Mouse (Mus musculus): ENCODE measurements at regions not wholly inside any gene's neighbourhood (a gene's known extent, or its start where the extent isn't known, plus 50 kb on each side); places are given as distances from the start of the nearest gene placed in this dataset.
A peak's percentile ranks its signal among the peaks of the same experiment; 100 is the strongest.
"Not testable (repeated sequence)": the region's sequence is repeated elsewhere in the genome, so short reads cannot be mapped to it uniquely, and the experiment has no call there.

DNA sequence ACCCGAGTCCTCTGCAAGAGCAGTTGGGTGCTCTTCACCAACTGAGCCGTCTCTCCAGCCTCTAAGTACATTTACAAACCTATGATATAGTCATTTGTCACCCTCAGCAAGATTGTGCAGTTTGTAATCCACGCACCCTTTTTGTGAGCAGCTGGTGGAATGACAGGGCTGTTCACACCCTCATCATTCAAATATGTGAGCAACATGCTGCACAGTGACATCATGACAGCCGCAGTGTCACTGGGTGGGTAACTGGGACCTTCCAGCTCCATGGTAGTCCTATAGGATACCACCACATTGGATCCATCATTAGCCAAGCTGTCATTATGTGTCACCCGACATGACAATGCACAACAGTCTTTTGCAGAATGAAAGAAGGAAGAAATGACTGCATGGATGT is 155.0 kb upstream of the Sulf2 start:
- DNase-seq = no peak

- DNase-seq = no peak
Measured at GRCm38 (mm10) chr2:166309882-166310281, 154.4 kb upstream of the Sulf2 start.

DNA sequence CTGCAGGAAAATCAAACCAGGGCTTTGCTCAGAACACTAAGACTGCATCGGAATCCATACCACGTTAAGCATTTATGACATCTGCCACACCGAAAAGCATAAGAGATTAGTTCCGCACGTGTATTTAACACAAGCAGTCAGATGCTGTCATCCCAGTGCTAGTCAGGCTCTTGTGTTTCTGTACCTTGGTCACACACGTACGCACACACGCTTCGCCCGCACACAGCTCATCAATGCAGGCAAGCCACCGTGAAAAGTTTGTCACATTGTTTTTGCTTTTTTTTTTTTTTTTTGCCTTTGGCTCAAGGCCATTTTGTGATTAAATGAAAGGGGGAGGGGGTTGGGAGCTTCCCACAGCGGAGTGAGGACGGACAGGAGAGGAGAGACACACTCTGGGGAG is 152.1 kb upstream of the Sulf2 start:
- DNase-seq = no peak

- DNase-seq = no peak
Measured at GRCm38 (mm10) chr2:166305044-166306002, 149.9 kb upstream of the Sulf2 start.

GRCm38 (mm10) chr2:166303854-166304253 is 148.4 kb upstream of the Sulf2 start:
- DNase-seq = peak; percentile 36

- peak; percentile 21 for DNase-seq
Measured at GRCm38 (mm10) chr2:166301161-166301560, 145.7 kb upstream of the Sulf2 start.

DNA sequence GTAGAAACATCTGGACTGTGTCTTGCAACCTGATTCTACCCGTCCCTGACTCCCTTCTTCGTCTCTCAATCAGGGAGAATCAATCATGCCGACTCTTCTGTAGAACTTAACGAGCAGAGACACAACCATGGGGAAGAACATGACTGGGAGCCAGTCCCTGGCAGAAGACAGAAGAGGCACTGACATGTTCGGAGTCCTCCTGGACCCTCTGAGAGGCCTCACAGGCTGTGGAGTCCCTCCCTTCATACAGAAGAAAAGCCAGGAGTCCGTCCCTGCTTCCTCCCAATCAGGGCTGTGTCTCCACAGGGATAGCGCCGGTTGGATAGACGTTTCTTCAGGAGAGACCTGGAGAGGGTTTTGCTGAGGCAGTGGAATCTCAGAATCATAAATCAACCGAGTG is 139.2 kb upstream of the Sulf2 start:
- no peak for DNase-seq

- no peak for DNase-seq
Measured at GRCm38 (mm10) chr2:166292987-166293386, 137.5 kb upstream of the Sulf2 start.

DNA sequence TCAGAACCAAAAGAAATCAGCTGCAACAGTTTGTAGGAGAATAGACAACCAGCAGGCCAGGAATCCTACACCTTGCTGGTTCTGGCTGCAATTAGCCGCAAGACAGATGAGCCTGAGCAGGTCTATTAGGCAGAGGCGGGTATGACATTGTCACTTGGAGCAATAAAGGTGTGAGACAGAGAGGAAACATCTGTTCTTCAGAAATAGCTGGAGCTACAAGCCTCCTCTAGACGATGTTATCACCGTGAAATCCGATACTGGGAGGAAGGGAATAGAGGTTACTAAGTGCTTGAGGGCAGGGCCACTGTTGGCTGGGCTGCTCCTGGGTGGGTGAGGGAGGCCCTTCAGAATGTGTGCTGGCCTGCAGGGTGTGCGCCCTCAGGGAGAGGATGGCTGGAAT is 135.8 kb upstream of the Sulf2 start:
- DNase-seq = no peak

DNA sequence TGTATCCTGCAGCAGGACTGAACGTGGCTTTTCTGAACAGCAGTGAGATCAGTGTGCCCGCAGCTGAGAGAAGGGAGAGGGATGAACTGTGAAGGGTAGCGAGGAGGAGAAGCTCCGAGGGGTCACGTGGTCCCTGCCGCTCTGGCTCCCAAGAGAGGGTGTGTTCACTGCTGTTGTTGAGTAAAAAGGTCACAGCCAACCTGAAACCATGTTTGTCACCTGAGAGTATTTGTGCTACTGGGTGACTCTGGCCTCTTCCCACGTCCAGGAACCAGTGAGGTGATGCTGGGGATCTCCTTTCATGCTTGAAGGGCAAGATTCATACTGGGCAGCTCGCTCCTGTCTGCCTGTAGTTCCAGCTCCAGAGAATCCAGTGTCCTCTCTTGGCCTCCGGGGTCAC is 135.4 kb upstream of the Sulf2 start:
- DNase-seq = no peak

GRCm38 (mm10) chr2:166289198-166289597 is 133.7 kb upstream of the Sulf2 start:
- DNase-seq = no peak

DNA sequence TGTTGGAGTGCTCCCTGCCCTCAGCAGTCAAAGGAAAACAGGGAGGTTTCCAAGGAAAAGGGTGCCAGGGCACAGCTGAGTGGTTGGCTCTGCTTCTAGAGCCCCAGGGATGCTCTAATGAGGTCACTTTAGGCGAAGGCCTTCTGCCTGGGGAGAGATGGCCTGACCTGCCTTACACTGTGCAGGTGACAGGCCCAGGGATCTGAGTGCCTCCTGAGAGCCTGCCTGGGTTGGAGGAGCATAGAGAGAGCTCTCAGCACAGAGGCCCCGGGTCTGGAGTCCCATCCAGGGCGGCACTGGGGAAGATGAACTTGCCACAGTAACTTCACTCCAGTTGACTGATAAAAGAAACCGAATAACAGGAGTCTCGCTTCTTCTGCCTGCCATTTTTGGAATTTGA is 125.7 kb upstream of the Sulf2 start:
- DNase-seq = not testable (repeated sequence)

DNA sequence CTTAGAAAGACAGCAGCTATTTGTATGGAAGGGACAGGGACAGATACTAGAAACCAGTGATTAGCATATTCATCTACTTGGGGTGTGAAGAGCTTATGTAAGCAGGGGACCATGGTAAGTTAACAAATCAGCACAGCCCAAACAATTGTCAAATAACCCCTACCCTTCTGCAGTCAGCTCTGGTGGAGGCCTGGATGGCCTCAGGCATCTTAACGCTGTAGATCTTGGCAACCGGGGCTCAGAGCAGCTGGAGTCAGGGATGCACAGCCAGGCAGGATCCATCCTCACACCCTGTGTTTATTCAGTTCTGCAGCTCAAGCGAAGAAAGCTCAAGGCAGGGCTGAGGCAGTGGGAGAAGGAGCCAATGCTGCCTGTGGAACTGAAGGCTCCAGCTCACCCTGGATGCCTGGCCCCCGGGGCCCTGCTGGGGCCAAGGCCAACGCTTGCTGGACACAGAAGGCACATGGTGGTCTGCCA is 125.2 kb upstream of the Sulf2 start:
- peak; percentile 33 for DNase-seq

DNA sequence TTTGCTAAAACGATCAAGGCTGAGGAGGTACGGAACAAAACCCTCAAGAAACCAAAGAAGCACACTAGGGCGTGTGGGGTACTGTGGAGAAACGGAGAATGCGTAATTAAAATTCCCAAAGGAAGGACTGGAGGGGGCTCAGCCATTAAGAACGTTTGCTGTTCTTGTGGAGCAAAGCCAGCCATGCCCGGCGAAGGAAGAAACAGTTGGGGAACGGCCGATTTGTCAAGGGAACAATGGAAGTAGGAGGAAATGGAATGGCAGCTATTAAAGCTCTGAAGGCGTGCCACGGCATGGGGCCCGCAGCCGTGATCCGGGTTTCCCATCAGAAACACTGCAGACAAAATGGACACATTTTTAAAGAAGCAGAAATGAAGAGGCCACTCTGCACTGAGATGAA is 124.2 kb upstream of the Sulf2 start:
- no peak for DNase-seq

GRCm38 (mm10) chr2:166275398-166275797 is 119.9 kb upstream of the Sulf2 start:
- no peak for DNase-seq

DNA sequence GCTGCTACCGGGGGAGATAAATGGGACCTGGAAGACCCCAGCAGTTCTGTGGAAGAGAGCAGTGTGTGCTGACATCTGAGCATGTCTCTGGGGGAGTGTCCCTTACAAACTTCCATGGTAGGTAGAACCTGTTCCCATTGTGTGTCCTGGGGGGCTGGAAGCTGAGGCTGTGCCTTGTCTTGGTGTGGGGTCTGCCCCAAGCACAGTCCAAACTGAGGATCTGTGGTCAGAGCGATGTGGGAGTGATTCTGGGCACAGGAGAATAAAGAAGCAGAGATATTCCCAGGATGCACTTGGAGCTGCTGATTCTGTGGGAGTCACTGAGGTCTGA is 118.5 kb upstream of the Sulf2 start:
- no peak for DNase-seq

DNA sequence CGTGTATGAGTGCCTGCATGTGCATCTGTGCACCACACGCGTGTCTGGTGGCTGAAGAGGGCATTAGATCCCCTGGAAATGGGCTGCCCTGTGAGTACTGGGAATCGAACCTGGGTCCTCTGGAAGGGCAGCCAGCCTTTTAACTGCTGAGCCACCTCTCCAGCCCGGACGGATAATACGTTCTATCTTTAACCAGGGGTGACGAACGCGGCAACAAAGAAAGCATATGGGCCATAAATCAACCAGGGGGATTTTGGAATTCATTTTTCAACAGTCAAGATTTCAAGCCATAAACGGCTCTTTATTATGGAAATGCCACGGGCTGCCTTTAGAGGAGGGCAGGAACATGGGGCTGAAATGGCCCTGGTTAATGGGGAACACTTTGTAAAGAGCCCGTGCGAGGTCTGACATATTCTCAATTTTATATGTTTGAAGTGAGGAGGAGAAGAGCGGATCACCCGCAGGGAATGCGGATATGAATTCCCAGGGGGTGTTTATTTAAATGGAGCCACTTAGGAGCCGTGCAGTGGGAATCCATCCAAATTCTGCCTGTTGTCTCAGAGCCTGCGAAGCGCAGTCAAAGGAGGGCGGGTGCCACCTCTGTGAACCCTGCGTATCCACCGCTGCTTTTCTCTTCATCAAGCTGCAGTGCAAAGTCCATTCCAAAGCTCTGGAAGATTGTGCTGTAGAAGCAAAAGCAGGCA is 118.0 kb upstream of the Sulf2 start:
- no peak for DNase-seq

DNA sequence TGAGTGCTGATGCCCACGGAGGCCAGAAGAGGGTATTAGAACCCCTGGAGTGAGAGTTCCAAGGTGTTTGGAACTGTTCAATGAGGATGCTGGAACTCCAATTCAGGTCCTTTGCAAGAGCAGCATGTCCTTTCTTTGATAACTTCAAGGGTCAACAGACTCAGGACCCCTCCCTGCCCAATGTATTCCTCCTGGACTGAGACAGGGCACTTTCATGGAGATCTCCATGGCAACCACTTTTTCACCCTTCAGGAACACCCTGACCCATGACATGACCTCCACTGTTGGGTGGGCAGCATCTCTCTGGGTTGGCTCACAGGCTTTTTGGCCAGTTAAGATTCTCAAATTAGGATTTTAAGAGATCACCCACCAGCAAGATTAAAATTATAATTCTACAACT is 117.4 kb upstream of the Sulf2 start:
- no peak for DNase-seq

DNA sequence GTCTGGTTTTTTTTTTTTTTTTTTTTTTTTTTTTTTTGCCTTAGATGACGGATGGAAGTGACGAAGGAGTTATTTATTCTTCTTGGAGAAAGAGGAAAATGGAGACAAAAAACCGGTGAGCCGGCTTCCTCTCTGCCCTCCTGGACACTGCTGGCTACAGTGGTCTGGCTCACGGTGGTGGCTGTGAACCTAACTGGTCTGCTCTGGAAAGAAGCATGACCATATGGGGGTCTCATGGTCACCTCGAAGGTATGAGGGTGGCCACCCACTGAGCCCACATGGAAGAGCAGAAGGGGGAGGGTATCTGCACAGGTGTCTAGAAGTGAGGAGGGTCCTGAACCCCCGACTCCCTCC is 116.7 kb upstream of the Sulf2 start:
- DNase-seq = no peak

- no peak for DNase-seq
Measured at GRCm38 (mm10) chr2:166271373-166272189, 116.1 kb upstream of the Sulf2 start.

- no peak for DNase-seq
Measured at GRCm38 (mm10) chr2:166270007-166270406, 114.5 kb upstream of the Sulf2 start.

GRCm38 (mm10) chr2:166266915-166267314 is 111.5 kb upstream of the Sulf2 start:
- no peak for DNase-seq

DNA sequence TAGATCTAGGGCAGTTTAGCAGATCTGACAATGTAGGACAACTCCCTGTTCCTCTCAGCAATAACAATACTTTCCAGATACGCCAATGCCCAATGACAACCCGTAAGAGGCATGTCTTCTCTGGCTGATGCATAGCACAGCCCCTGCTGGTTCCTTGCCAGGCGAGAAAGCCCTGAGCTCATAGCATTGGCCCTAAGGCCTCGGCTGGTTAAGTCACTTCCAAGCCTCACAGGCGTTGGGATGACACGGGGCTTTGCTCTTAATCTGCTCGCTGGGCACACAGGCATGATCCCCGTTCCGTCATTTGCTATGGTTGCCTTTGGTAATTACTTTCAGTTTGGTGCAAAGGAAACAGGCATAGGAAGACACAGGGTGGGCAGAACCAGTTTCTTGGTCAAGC is 111.0 kb upstream of the Sulf2 start:
- no peak for DNase-seq

All from cerebellum, adult 11-12 months (tissue).